Mouse (Mus musculus) lung, embryonic 14.5 days (tissue): ENCODE results near the gene Tyw1. TPM values are rescaled to one million over a fixed set of nuclear protein-coding genes. Genes with fewer than 3 reads are reported as not detected.

Source experiments
- ATAC-seq: fragments of 200-750 bp; cut with Nextera tagmentation; 2 replicates; pipeline ENCODE4 v1.8.0; 2017; ENCODE audit warnings: mild to moderate bottlenecking, moderate TSS enrichment, moderate library complexity; ENCODE audit not compliant: insufficient read depth
- DNase-seq: peaks from one replicate; pipeline ENCODE4 v3.0.0-alpha.2; 2015
- H3K27ac ChIP-seq: fragments of 300-500 bp; sonication (generic); 2 replicates; pipeline ENCODE4 v1.5.1; 2014; ENCODE audit warnings: low read depth, mild to moderate bottlenecking, moderate library complexity
- H3K27me3 ChIP-seq: fragments of 300-500 bp; sonication (generic); 2 replicates; pipeline ENCODE4 v1.6.1; 2014; ENCODE audit warnings: low read length, control low read depth; ENCODE audit not compliant: insufficient read depth
- H3K36me3 ChIP-seq: fragments of 300-500 bp; sonication (generic); 2 replicates; pipeline ENCODE4 v1.6.1; 2014; ENCODE audit warnings: control low read depth; ENCODE audit not compliant: insufficient read depth
- H3K4me1 ChIP-seq: fragments of 300-500 bp; sonication (generic); 2 replicates; pipeline ENCODE4 v1.6.1; 2014; ENCODE audit warnings: antibody characterized with exemption, control low read depth; ENCODE audit not compliant: insufficient read depth
- H3K4me2 ChIP-seq: fragments of 300-500 bp; sonication (generic); 2 replicates; pipeline ENCODE4 v1.6.1; 2014; ENCODE audit warnings: mild to moderate bottlenecking
- H3K4me3 ChIP-seq: fragments of 300-500 bp; sonication (generic); 2 replicates; pipeline ENCODE4 v1.5.1; 2014; ENCODE audit warnings: low read depth, low read length
- H3K9ac ChIP-seq: fragments of 300-500 bp; sonication (generic); 2 replicates; pipeline ENCODE4 v1.6.1; 2014
- H3K9me3 ChIP-seq: fragments of 300-500 bp; sonication (generic); 2 replicates; pipeline ENCODE4 v1.6.1; 2016; ENCODE audit warnings: low read depth, low read length, control low read depth
- CTCF ChIP-seq: IDR thresholded peaks from 2 replicates; pipeline ENCODE4 v1.5.1; 2016; ENCODE audit warnings: antibody characterized with exemption, low read depth
- WGBS: fragments of 180-500 bp; shearing (Covaris S2); extraction: QIAGEN DNeasy Blood & Tissue Kit; methylation state at CpG from one replicate; pipeline ENCODE4 v1.1.7; 2014; 5-methylcytosine and 5-hydroxymethylcytosine counted together
- polyA plus RNA-seq: library from polyadenylated mRNA; unstranded; fragments of >200 nt; fragmentation: Nextera tagmentation; extraction: Ambion mirVana; gene quantifications from 2 replicates; pipeline ENCODE4 v1.2.1, GENCODE M21; 2014

Gene Tyw1
- polyA plus RNA-seq, 1 experiment from 2014 or later = 27.5 TPM

DNA sequence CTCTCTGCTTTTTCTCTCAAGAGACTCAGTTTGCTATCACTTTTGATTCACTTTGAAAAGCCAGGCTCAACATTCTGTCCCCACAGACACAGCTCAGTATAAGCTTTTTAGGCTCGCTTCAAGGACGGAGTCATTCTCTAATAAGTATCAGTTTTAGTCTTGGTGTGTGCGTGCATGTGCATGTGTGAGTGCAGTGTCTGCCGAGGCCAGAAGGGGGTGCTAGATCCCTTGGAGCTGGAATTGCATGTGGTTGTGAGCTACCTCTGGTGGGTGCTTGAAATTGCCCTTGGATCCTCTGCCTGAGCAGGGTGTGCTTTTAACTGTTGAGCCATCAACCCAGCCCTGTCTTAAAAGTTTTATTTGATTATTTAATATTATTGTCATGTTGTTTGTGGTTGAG, 54.7 kb downstream of the Tyw1 start:
- H3K27me3 ChIP-seq = no peaks in the 10 kb centered on the region
- WGBS = 97% methylated on average over 4 of the region's 4 CpGs
- ATAC-seq (no peak), DNase-seq (peak; percentile 11)
- H3K27ac ChIP-seq = no peak overlapping the region
- no peaks in the 10 kb centered on the region for H3K4me1 ChIP-seq
- no peak overlapping the region for H3K4me2 ChIP-seq
- H3K9me3 ChIP-seq = no peaks in the 10 kb centered on the region
- no peak overlapping the region for H3K9ac ChIP-seq
- TF ChIP-seq CTCF = peak; percentile 55
- no peak overlapping the region for H3K4me3 ChIP-seq
- 0 out of 2 replicates have a peak, but pooled peaks cover 7% of the 10 kb centered on the region for H3K36me3 ChIP-seq

DNA sequence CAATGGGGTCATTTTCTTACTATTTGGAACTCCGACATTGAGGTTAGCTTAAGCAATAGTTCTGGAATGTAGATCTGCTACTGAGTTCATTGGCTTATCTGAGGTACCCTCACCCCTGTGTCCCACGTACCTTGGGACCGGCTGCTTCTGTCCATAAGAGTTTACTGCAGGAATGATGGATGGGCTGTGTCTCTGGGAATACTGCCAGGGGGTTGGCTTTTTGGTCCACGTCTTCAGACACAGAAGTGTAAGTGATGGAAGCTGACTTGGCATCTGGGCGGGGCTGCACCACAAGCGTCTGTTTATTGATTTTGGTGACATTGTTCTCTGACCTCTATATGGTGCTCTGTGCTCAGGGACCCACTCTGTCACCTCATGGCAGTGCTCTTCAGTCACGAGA, 55.4 kb downstream of the Tyw1 start:
- WGBS = 22% methylated on average over 7 of the region's 7 CpGs
- Histone ChIP-seq H3K27ac (no peak overlapping the region), H3K9ac (no peak overlapping the region), H3K27me3 (no peaks in the 10 kb centered on the region), H3K36me3 (0 out of 2 replicates have a peak, but pooled peaks cover 4% of the 10 kb centered on the region), H3K4me1 (no peaks in the 10 kb centered on the region), H3K4me3 (no peak overlapping the region), H3K4me2 (no peak overlapping the region), H3K9me3 (no peaks in the 10 kb centered on the region)
- DNase-seq (peak; percentile 96), ATAC-seq (peak; percentile 87)
- TF ChIP-seq CTCF = no peak

DNA sequence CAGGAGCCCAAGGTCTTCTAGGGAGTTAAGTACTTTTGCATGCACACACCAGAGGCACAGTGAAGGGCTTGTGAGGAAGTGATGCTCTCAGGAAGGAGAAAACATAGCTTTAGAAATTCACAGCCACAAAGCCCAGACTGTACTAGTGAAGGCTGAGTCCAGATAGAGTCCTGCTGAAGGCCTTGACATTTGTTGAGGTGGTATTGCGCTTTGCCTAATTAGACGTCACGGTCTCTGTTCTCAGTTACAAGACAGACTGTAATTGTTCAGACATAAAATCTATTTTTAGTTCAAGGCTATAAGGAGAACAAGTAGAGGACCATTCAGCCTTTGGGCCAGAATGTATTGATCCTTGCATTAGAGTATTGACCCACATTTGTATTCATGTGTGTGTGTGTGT, 58.1 kb downstream of the Tyw1 start:
- WGBS = 89% methylated on average over 3 of the region's 3 CpGs
- ATAC-seq = no peak
- H3K27ac ChIP-seq = no peak overlapping the region

DNA sequence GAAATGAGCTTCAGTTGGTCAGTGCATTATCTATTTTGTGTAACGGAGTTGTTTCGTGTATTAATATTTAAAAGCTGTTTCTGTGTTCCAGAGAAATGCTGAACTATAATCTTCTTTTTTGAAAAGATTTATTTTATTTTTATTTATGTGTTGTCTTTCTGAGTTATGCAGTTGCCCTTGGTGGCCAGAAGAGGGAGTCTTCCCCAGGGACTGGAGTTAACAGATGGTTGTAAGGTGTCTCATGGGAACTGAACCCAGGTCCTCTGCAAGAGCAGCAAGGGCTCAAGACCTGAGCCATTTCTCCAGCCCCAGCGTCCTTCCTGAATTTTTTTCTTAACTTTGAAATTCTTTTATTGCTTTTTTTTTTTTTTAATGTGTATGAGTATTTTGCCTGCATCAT, 59.5 kb downstream of the Tyw1 start:
- Histone ChIP-seq H3K4me2 (no peak overlapping the region), H3K4me1 (no peaks in the 10 kb centered on the region), H3K9ac (no peak overlapping the region), H3K9me3 (no peaks in the 10 kb centered on the region), H3K36me3 (peaks cover 12% of the 10 kb centered on the region; the same call in 1 of the 2 replicates), H3K27ac (no peak overlapping the region), H3K27me3 (no peaks in the 10 kb centered on the region), H3K4me3 (no peak overlapping the region)
- WGBS = 95% methylated on average over 3 of the region's 3 CpGs
- no peak for DNase-seq
- TF ChIP-seq CTCF = peak; percentile 25; the same call in 1 of the 2 replicates
- ATAC-seq = no peak

More for the DNA sequence above, 58.1 kb downstream of the Tyw1 start:
- no peak overlapping the region for H3K4me2 ChIP-seq
- no peaks in the 10 kb centered on the region for H3K9me3 ChIP-seq
- no peak for DNase-seq
- no peaks in the 10 kb centered on the region for H3K27me3 ChIP-seq
- no peak for TF ChIP-seq CTCF
- peaks cover 12% of the 10 kb centered on the region; the same call in 1 of the 2 replicates for H3K36me3 ChIP-seq
- no peaks in the 10 kb centered on the region for H3K4me1 ChIP-seq
- no peak overlapping the region for H3K9ac ChIP-seq
- H3K4me3 ChIP-seq = no peak overlapping the region

DNA sequence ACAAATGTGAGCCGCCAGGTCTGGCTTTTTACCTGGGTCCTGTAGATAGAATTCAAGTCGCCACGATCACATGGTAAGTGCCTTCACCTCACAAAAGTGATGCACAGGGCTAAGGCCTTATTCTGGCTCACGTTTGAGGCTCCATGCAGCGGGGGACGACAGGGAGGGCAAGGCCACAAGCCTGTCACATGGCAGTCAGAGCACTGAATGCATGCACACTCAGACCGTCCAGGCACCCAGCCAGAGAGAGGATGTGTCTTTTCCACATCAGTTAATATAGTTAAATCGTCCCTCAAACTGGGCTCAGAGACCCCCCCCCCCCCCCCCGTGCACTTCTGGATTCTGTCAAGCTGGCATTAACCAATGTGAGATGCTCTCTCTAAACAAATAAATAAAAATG, 60.9 kb downstream of the Tyw1 start:
- peak; percentile 58; the same call in 1 of the 2 replicates for ATAC-seq
- no peak overlapping the region for H3K27ac ChIP-seq

DNA sequence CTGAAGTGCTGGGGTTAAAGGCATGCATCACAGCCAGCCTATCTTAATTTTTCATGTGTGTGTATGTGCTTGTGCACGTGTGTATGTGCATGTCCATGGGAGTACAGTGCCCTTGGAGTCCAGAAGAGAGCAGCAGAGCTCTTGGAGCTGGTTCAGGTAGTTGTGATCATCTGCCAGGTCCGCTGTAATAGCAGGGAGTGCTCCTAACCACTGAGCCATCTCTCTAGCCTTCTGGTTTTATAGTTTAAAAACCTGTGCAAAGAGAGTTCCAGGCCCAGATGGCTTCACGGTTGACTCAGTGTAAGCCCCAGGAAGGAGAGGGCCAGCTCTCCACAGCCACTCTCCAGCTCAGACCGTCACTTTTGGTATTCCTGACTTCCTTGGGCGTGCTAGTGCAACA, 64.4 kb downstream of the Tyw1 start:
- H3K9ac ChIP-seq = no peak overlapping the region
- no peak for TF ChIP-seq CTCF
- peaks cover 10% of the 10 kb centered on the region; the same call in 1 of the 2 replicates for H3K36me3 ChIP-seq
- H3K9me3 ChIP-seq = 0 out of 2 replicates have a peak, but pooled peaks cover 6% of the 10 kb centered on the region
- no peaks in the 10 kb centered on the region for H3K27me3 ChIP-seq
- no peak overlapping the region for H3K4me2 ChIP-seq
- WGBS = 90% methylated on average over 5 of the region's 5 CpGs
- no peak for DNase-seq
- H3K4me1 ChIP-seq = no peaks in the 10 kb centered on the region
- no peak for ATAC-seq
- no peak overlapping the region for H3K4me3 ChIP-seq
- no peak overlapping the region for H3K27ac ChIP-seq

More for the DNA sequence above, 60.9 kb downstream of the Tyw1 start:
- no peaks in the 10 kb centered on the region for H3K27me3 ChIP-seq
- DNase-seq = peak; percentile 78
- no peak overlapping the region for H3K4me2 ChIP-seq
- no peaks in the 10 kb centered on the region for H3K4me1 ChIP-seq
- H3K4me3 ChIP-seq = no peak overlapping the region
- no peak overlapping the region for H3K9ac ChIP-seq
- TF ChIP-seq CTCF = no peak
- no peaks in the 10 kb centered on the region for H3K9me3 ChIP-seq
- peaks cover 12% of the 10 kb centered on the region; the same call in 1 of the 2 replicates for H3K36me3 ChIP-seq
- 68% methylated on average over 9 of the region's 9 CpGs for WGBS

DNA sequence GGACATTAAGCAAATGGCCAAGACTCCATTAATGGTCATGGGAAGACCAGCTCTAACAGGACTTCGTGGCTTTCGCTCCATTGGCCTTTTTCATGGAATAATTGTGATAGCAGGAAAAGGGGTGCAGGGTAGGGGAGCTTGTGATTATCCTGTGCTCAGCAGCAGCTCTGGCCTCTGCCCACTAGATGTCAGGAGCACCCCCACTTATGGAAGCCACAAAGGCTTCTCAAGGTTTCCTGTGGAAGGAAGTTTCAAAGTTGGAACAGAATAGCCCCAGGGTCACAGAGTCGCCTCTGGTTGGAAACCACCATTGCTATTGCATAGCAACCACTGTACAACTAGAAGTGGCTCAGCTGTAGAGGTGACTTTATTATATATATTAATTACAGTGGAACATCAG, 65.1 kb downstream of the Tyw1 start:
- Histone ChIP-seq H3K36me3 (peaks cover 14% of the 10 kb centered on the region; the same call in 1 of the 2 replicates), H3K4me1 (no peaks in the 10 kb centered on the region), H3K9ac (no peak overlapping the region), H3K27ac (no peak overlapping the region), H3K4me2 (no peak overlapping the region), H3K4me3 (no peak overlapping the region), H3K27me3 (no peaks in the 10 kb centered on the region), H3K9me3 (0 out of 2 replicates have a peak, but pooled peaks cover 6% of the 10 kb centered on the region)
- DNase-seq (peak; percentile 72), ATAC-seq (peak; percentile 28; the same call in 1 of the 2 replicates)
- peak; percentile 55 for TF ChIP-seq CTCF
- 77% methylated on average over 3 of the region's 3 CpGs for WGBS

DNA sequence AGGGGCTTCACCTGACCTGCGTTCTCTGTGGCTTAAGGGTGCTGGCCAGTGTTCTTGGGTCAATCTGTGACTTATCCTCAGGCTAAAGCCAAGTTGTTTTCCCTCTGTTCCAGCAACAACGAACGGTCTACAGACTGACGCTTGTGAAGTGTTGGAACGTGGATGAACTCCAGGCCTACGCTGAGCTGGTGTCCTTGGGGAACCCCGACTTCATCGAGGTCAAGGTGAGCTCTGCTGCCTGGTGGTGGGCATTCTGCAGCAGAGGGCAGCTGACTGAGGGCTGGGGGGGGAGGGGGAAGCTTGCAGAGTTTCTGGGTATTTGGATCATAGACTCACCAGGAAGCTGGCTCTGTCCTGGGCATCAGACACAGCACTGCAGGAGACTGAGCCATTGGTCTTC, 70.1 kb downstream of the Tyw1 start:
- Histone ChIP-seq H3K36me3 (peaks cover 22% of the 10 kb centered on the region; the same call in 1 of the 2 replicates), H3K9me3 (0 out of 2 replicates have a peak, but pooled peaks cover 6% of the 10 kb centered on the region), H3K27ac (no peak overlapping the region), H3K4me3 (no peak overlapping the region), H3K4me2 (no peak overlapping the region), H3K4me1 (0 out of 2 replicates have a peak, but pooled peaks cover 8% of the 10 kb centered on the region), H3K27me3 (no peaks in the 10 kb centered on the region), H3K9ac (no peak overlapping the region)
- 93% methylated on average over 8 of the region's 8 CpGs for WGBS
- ATAC-seq (no peak), DNase-seq (no peak)
- TF ChIP-seq CTCF = no peak
